Mouse (Mus musculus): Measurements from ENCODE around the gene Stx2. TPM values are rescaled to one million over a fixed set of nuclear protein-coding genes. Genes with fewer than 3 reads are reported as not detected.
A peak's percentile ranks its signal among the peaks of the same experiment; 100 is the strongest.

The Stx2 gene
- total and polyA plus RNA-seq, 2 experiments from 2014 or later: 14.6 to 36.8 TPM

- H3K27ac ChIP-seq (ENCODE audit: low read depth): no peak within 1 kb of the TSS
- H3K27me3 ChIP-seq (ENCODE audit: control insufficient read depth, insufficient read depth, low read length): peaks cover 22% of the 10 kb centered on the region
- no peak within 1 kb of the TSS for H3K9ac ChIP-seq (replicated peaks; ENCODE audit: low read depth, low read length)
- peak within 1 kb of the TSS; percentile 52 for H3K4me2 ChIP-seq (ENCODE audit: low read depth, low read length)
- 11% methylated on average over 17 of the region's 17 CpGs for WGBS
- H3K4me1 ChIP-seq (ENCODE audit: control insufficient read depth, insufficient read depth): no peaks in the 10 kb centered on the region
- no peaks in the 10 kb centered on the region for H3K36me3 ChIP-seq (replicated peaks; ENCODE audit: control insufficient read depth, insufficient read depth, low read length)
- no peak for TF ChIP-seq EP300 (IDR thresholded peaks at IDR 0.05; ENCODE audit: low read depth)
- TF ChIP-seq CTCF (IDR thresholded peaks at IDR 0.05; ENCODE audit: low read depth): peak; percentile 29
- DNase-seq (ENCODE audit: low spot score) (peak; percentile 20), ATAC-seq (ENCODE audit: insufficient read depth, low read depth) (peak; percentile 60)
- peak within 1 kb of the TSS; percentile 21 for H3K4me3 ChIP-seq (ENCODE audit: low read depth, low read length)
- 0 out of 2 replicates have a peak, but pooled peaks cover 3% of the 10 kb centered on the region for H3K9me3 ChIP-seq (replicated peaks; ENCODE audit: control insufficient read depth, low read length)
Measured at GRCm38 (mm10) chr5:128953278-128954070, 54.9 kb downstream of the Stx2 start, which contains the start of gene Rimbp2. TSS of gene Rimbp2 (minus strand) at chr5:128953486.

- ATAC-seq (ENCODE audit: insufficient read depth, low read depth) (no peak), DNase-seq (ENCODE audit: low spot score) (no peak)
- TF ChIP-seq CTCF (IDR thresholded peaks at IDR 0.05; ENCODE audit: low read depth) (no peak), EP300 (IDR thresholded peaks at IDR 0.05; ENCODE audit: low read depth) (no peak)
- peak overlapping the region; percentile 21 for H3K4me3 ChIP-seq (ENCODE audit: low read depth, low read length)
- H3K27me3 ChIP-seq (ENCODE audit: control insufficient read depth, insufficient read depth, low read length): peaks cover 22% of the 10 kb centered on the region
- peak overlapping the region; percentile 52 for H3K4me2 ChIP-seq (ENCODE audit: low read depth, low read length)
- H3K36me3 ChIP-seq (replicated peaks; ENCODE audit: control insufficient read depth, insufficient read depth, low read length): no peaks in the 10 kb centered on the region
- WGBS: 2% methylated on average over 35 of the region's 35 CpGs
- 0 out of 2 replicates have a peak, but pooled peaks cover 3% of the 10 kb centered on the region for H3K9me3 ChIP-seq (replicated peaks; ENCODE audit: control insufficient read depth, low read length)
- no peak overlapping the region for H3K27ac ChIP-seq (ENCODE audit: low read depth)
- H3K9ac ChIP-seq (replicated peaks; ENCODE audit: low read depth, low read length): no peak overlapping the region
- H3K4me1 ChIP-seq (ENCODE audit: control insufficient read depth, insufficient read depth): no peaks in the 10 kb centered on the region
Measured at GRCm38 (mm10) chr5:128952291-128953195, 55.8 kb downstream of the Stx2 start.

DNA sequence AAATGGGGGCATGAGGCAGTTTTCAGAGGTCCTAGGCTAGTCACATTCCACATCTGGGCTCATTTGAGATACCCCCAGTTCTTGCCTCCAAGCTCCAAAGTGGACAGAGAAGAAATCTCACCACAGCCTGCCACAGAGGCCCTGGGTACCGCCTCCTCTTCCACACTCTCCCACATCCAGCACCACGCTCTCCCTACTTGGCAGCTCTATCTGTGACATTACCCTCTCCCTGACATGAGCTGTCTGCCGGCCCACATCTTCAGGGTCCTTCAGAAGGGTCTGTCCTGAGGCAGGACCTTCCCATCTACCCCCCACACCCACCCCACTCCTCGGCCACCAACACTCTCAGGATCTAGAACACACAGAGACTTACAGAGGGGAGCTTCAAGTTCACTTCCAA, 56.9 kb downstream of the Stx2 start:
- Histone ChIP-seq H3K27ac (ENCODE audit: low read depth) (no peak overlapping the region), H3K4me3 (ENCODE audit: low read depth, low read length) (no peak overlapping the region), H3K4me1 (ENCODE audit: control insufficient read depth, insufficient read depth) (no peaks in the 10 kb centered on the region), H3K9ac (replicated peaks; ENCODE audit: low read depth, low read length) (no peak overlapping the region), H3K9me3 (replicated peaks; ENCODE audit: control insufficient read depth, low read length) (0 out of 2 replicates have a peak, but pooled peaks cover 3% of the 10 kb centered on the region), H3K27me3 (ENCODE audit: control insufficient read depth, insufficient read depth, low read length) (peaks cover 22% of the 10 kb centered on the region), H3K4me2 (ENCODE audit: low read depth, low read length) (no peak overlapping the region), H3K36me3 (replicated peaks; ENCODE audit: control insufficient read depth, insufficient read depth, low read length) (no peaks in the 10 kb centered on the region)
- 31% methylated on average over 4 of the region's 4 CpGs for WGBS
- TF ChIP-seq EP300 (IDR thresholded peaks at IDR 0.05; ENCODE audit: low read depth) (no peak), CTCF (IDR thresholded peaks at IDR 0.05; ENCODE audit: low read depth) (no peak)
- DNase-seq (ENCODE audit: low spot score) (no peak), ATAC-seq (ENCODE audit: insufficient read depth, low read depth) (no peak)

- Histone ChIP-seq H3K4me1 (ENCODE audit: control insufficient read depth, insufficient read depth) (no peaks in the 10 kb centered on the region), H3K9me3 (replicated peaks; ENCODE audit: control insufficient read depth, low read length) (no peaks in the 10 kb centered on the region), H3K27ac (ENCODE audit: low read depth) (no peak overlapping the region), H3K27me3 (ENCODE audit: control insufficient read depth, insufficient read depth, low read length) (peaks cover 7% of the 10 kb centered on the region; the same call in 1 of the 2 replicates), H3K9ac (replicated peaks; ENCODE audit: low read depth, low read length) (no peak overlapping the region), H3K4me3 (ENCODE audit: low read depth, low read length) (no peak overlapping the region), H3K36me3 (replicated peaks; ENCODE audit: control insufficient read depth, insufficient read depth, low read length) (no peaks in the 10 kb centered on the region), H3K4me2 (ENCODE audit: low read depth, low read length) (no peak overlapping the region)
- WGBS: 72% methylated on average over 5 of the region's 5 CpGs
- ATAC-seq (ENCODE audit: insufficient read depth, low read depth) (no peak; the same call in 1 of the 2 replicates), DNase-seq (ENCODE audit: low spot score) (no peak)
- TF ChIP-seq CTCF (IDR thresholded peaks at IDR 0.05; ENCODE audit: low read depth): peak; percentile 40
- TF ChIP-seq EP300 (IDR thresholded peaks at IDR 0.05; ENCODE audit: low read depth): no peak
Measured at GRCm38 (mm10) chr5:128947093-128947492, 61.3 kb downstream of the Stx2 start.

DNA sequence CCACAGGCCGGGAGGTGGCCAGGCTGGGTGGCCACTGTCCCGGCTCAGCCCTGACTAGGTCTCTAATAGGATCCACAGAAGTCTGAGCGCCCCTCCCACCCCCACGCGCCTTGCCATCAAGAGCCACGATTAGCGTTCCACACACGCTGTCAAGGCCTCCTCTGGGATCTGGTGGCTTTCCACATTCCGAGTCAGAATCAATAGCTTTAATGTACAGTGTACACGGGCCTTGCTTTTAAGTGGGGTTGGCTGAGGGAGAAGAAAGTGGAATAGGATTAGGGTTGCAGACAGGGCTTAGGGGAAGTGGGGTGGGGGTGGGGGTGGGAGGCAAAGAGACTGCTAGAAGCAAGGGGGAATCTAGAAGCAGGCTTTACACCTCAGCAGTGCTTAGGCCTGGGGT, 67.9 kb downstream of the Stx2 start:
- TF ChIP-seq EP300 (IDR thresholded peaks at IDR 0.05; ENCODE audit: low read depth) (no peak), CTCF (IDR thresholded peaks at IDR 0.05; ENCODE audit: low read depth) (no peak)

More for the DNA sequence above, 67.9 kb downstream of the Stx2 start:
- DNase-seq (ENCODE audit: low spot score) (no peak), ATAC-seq (ENCODE audit: insufficient read depth, low read depth) (no peak)
- whole genome bisulfite sequencing: 64% methylated on average over 10 of the region's 10 CpGs
- H3K36me3 ChIP-seq (replicated peaks; ENCODE audit: control insufficient read depth, insufficient read depth, low read length): no peaks in the 10 kb centered on the region
- H3K4me1 ChIP-seq (ENCODE audit: control insufficient read depth, insufficient read depth): 0 out of 2 replicates have a peak, but pooled peaks cover 2% of the 10 kb centered on the region
- H3K27me3 ChIP-seq (ENCODE audit: control insufficient read depth, insufficient read depth, low read length): no peaks in the 10 kb centered on the region
- no peaks in the 10 kb centered on the region for H3K9me3 ChIP-seq (replicated peaks; ENCODE audit: control insufficient read depth, low read length)
- H3K4me2 ChIP-seq (ENCODE audit: low read depth, low read length): no peak overlapping the region
- H3K27ac ChIP-seq (ENCODE audit: low read depth): no peak overlapping the region
- H3K4me3 ChIP-seq (ENCODE audit: low read depth, low read length): no peak overlapping the region
- no peak overlapping the region for H3K9ac ChIP-seq (replicated peaks; ENCODE audit: low read depth, low read length)
